Mouse (Mus musculus) myocyte (in vitro differentiated cells): ENCODE results near the gene Kif16b. TPM values are rescaled to one million over a fixed set of nuclear protein-coding genes. Genes with fewer than 3 reads are reported as not detected.

ENCODE experiments used
- H3K27me3 ChIP-seq: one replicate; pipeline ENCODE4 v1.6.1; 2011; ENCODE audit not compliant: control insufficient read depth, insufficient read depth, insufficient read length
- H3K36me3 ChIP-seq: one replicate; pipeline ENCODE4 v1.6.1; 2011; ENCODE audit not compliant: control insufficient read depth, insufficient read depth
- H3K4me2 ChIP-seq: one replicate; pipeline ENCODE4 v1.6.1; 2011; ENCODE audit warnings: low read depth, control low read depth
- H3K4me3 ChIP-seq: one replicate; pipeline ENCODE4 v1.5.1; 2011; ENCODE audit warnings: mild to moderate bottlenecking, control low read depth, moderate library complexity
- H3K79me2 ChIP-seq: one replicate; pipeline ENCODE4 v1.6.1; 2011; ENCODE audit not compliant: control insufficient read depth, insufficient read depth
- H3ac ChIP-seq: one replicate; pipeline ENCODE4 v1.6.1; 2011; ENCODE audit not compliant: control insufficient read depth, insufficient read length
- CEBPB ChIP-seq: IDR thresholded peaks from 2 replicates; pipeline ENCODE4 v1.6.1; 2011; ENCODE audit warnings: mild to moderate bottlenecking, moderate library complexity; ENCODE audit not compliant: poor library complexity, insufficient read depth, severe bottlenecking
- E2F4 ChIP-seq: IDR thresholded peaks from one replicate; pipeline ENCODE4 v1.6.1; 2011; ENCODE audit warnings: mild to moderate bottlenecking, control low read depth, moderate library complexity; ENCODE audit not compliant: insufficient read depth
- MAX ChIP-seq: IDR thresholded peaks from one replicate; pipeline ENCODE4 v1.6.1; 2011; ENCODE audit warnings: low read depth, mild to moderate bottlenecking, control low read depth
- MYOD1 ChIP-seq, 3 experiments: IDR thresholded peaks; one replicate each; pipeline ENCODE4 v1.6.1; 2011; ENCODE audit warnings: control low read depth in 2 of 3, low read depth in 2 of 3, mild to moderate bottlenecking in 2 of 3, moderate library complexity in 1 of 3; ENCODE audit not compliant: insufficient read length in 2 of 3, control insufficient read depth in 1 of 3
- MYOG ChIP-seq, 3 experiments: IDR thresholded peaks; one replicate each; pipeline ENCODE4 v1.6.1; 2011; ENCODE audit warnings: control low read depth in 2 of 3, low read depth in 2 of 3, mild to moderate bottlenecking in 2 of 3; ENCODE audit not compliant: insufficient read length in 2 of 3, control insufficient read depth in 1 of 3, insufficient read depth in 1 of 3
- POLR2A ChIP-seq: IDR thresholded peaks from one replicate; pipeline ENCODE4 v1.6.1; 2011; ENCODE audit warnings: low read depth, mild to moderate bottlenecking, control low read depth, moderate library complexity; ENCODE audit not compliant: insufficient read length
- POLR2AphosphoS2 ChIP-seq: IDR thresholded peaks from one replicate; pipeline ENCODE4 v1.6.1; 2011; ENCODE audit warnings: low read depth, control low read depth; ENCODE audit not compliant: insufficient read length
- REST ChIP-seq: IDR thresholded peaks from one replicate; pipeline ENCODE4 v1.6.1; 2011; ENCODE audit warnings: mild to moderate bottlenecking, control low read depth, moderate library complexity; ENCODE audit not compliant: insufficient read depth, insufficient read length
- SRF ChIP-seq: IDR thresholded peaks from one replicate; pipeline ENCODE4 v1.6.1; 2011; ENCODE audit warnings: low read depth; ENCODE audit not compliant: control insufficient read depth, insufficient read length
- TCF12 ChIP-seq: IDR thresholded peaks from one replicate; pipeline ENCODE4 v1.6.1; 2011; ENCODE audit warnings: mild to moderate bottlenecking, control low read depth; ENCODE audit not compliant: poor library complexity, insufficient read depth, severe bottlenecking
- TCF3 ChIP-seq: IDR thresholded peaks from one replicate; pipeline ENCODE4 v1.6.1; 2011; ENCODE audit warnings: low read depth, control low read depth; ENCODE audit not compliant: insufficient read length
- USF1 ChIP-seq: IDR thresholded peaks from one replicate; pipeline ENCODE4 v1.6.1; 2011; ENCODE audit warnings: low read depth, mild to moderate bottlenecking, control low read depth, moderate library complexity
- polyA plus RNA-seq: library from polyadenylated mRNA; unstranded; fragments of >200 nt; fragmentation: generic; extraction: Trizol; gene quantifications from one replicate; pipeline ENCODE4 v1.2.1, GENCODE M21; 2012; ENCODE audit warnings: missing spikeins

Gene Kif16b
- polyA plus RNA-seq, 1 experiment: 3.3 TPM

- no peak overlapping the region for H3K4me2 ChIP-seq
- H3K79me2 ChIP-seq: no peaks in the 10 kb centered on the region
Observed at GRCm38 (mm10) chr2:142732370-142732769, 169.0 kb downstream of the Kif16b start.

GRCm38 (mm10) chr2:142731778-142732092, 169.6 kb downstream of the Kif16b start:
- TF ChIP-seq TCF12 (no peak), E2F4 (no peak), SRF (no peak), MYOG (IDR thresholded peaks at IDR 0.05; ENCODE audit: control insufficient read depth in 1 of 3, insufficient read depth in 1 of 3, insufficient read length in 2 of 3, low read depth in 2 of 3) (no peak), MYOD1 (IDR thresholded peaks at IDR 0.05; ENCODE audit: control insufficient read depth in 1 of 3, insufficient read length in 2 of 3, low read depth in 2 of 3) (no peak), REST (no peak), POLR2AphosphoS2 (no peak), CEBPB (no peak), MAX (no peak), USF1 (no peak)
- Histone ChIP-seq H3K36me3 (no peaks in the 10 kb centered on the region), H3K4me2 (no peak overlapping the region), H3K4me3 (no peak overlapping the region), H3K79me2 (no peaks in the 10 kb centered on the region), H3ac (no peak overlapping the region), H3K27me3 (no peaks in the 10 kb centered on the region)

More at GRCm38 (mm10) chr2:142732370-142732769, 169.0 kb downstream of the Kif16b start:
- H3K4me3 ChIP-seq: no peak overlapping the region
- no peaks in the 10 kb centered on the region for H3K27me3 ChIP-seq
- TF ChIP-seq USF1: no peak
- no peak for TF ChIP-seq SRF
- no peaks in the 10 kb centered on the region for H3K36me3 ChIP-seq
- H3ac ChIP-seq: no peak overlapping the region

- H3K79me2 ChIP-seq: no peaks in the 10 kb centered on the region
- no peak overlapping the region for H3K4me2 ChIP-seq
- no peaks in the 10 kb centered on the region for H3K27me3 ChIP-seq
- H3K36me3 ChIP-seq: no peaks in the 10 kb centered on the region
- TF ChIP-seq USF1: no peak
- no peak for TF ChIP-seq REST
- TF ChIP-seq E2F4: no peak
- TF ChIP-seq SRF: no peak
- TF ChIP-seq TCF12: no peak
- TF ChIP-seq POLR2A: no peak
- no peak for TF ChIP-seq CEBPB
- no peak for TF ChIP-seq POLR2AphosphoS2
- no peak overlapping the region for H3ac ChIP-seq
- H3K4me3 ChIP-seq: no peak overlapping the region
Observed at GRCm38 (mm10) chr2:142731016-142731777, 170.1 kb downstream of the Kif16b start.

- Histone ChIP-seq H3ac (no peak overlapping the region), H3K36me3 (no peaks in the 10 kb centered on the region), H3K4me2 (no peak overlapping the region), H3K79me2 (no peaks in the 10 kb centered on the region), H3K27me3 (no peaks in the 10 kb centered on the region), H3K4me3 (no peak overlapping the region)
- no peak for TF ChIP-seq POLR2A
- no peak for TF ChIP-seq MAX
- no peak for TF ChIP-seq POLR2AphosphoS2
- TF ChIP-seq TCF3: no peak
- no peak for TF ChIP-seq REST
- no peak for TF ChIP-seq CEBPB
- no peak for TF ChIP-seq USF1
- TF ChIP-seq TCF12: no peak
- TF ChIP-seq MYOD1 (IDR thresholded peaks at IDR 0.05; ENCODE audit: control insufficient read depth in 1 of 3, insufficient read length in 2 of 3, low read depth in 2 of 3): no peak
- TF ChIP-seq E2F4: no peak
- no peak for TF ChIP-seq MYOG (IDR thresholded peaks at IDR 0.05; ENCODE audit: control insufficient read depth in 1 of 3, insufficient read depth in 1 of 3, insufficient read length in 2 of 3, low read depth in 2 of 3)
- TF ChIP-seq SRF: no peak
Observed at GRCm38 (mm10) chr2:142724215-142725001, 176.9 kb downstream of the Kif16b start.

GRCm38 (mm10) chr2:142720174-142720573, 181.2 kb downstream of the Kif16b start:
- TF ChIP-seq MYOG (IDR thresholded peaks at IDR 0.05; ENCODE audit: control insufficient read depth in 1 of 3, insufficient read depth in 1 of 3, insufficient read length in 2 of 3, low read depth in 2 of 3): no peak
- no peak for TF ChIP-seq POLR2AphosphoS2
- Histone ChIP-seq H3K79me2 (no peaks in the 10 kb centered on the region), H3K4me2 (no peak overlapping the region), H3K36me3 (no peaks in the 10 kb centered on the region), H3K27me3 (no peaks in the 10 kb centered on the region), H3K4me3 (no peak overlapping the region), H3ac (no peak overlapping the region)
